Mouse (Mus musculus) neural tube, embryonic 12.5 days (tissue): ENCODE measurements at regions not wholly inside any gene's neighbourhood (a gene's known extent, or its start where the extent isn't known, plus 50 kb on each side); places are given as distances from the start of the nearest gene placed in this dataset.

Experiments used
- ATAC-seq: fragments of 200-750 bp; cut with Nextera tagmentation; 2 replicates; pipeline ENCODE4 v1.8.0; 2017; ENCODE audit warnings: low read depth, mild to moderate bottlenecking, moderate TSS enrichment, moderate library complexity; ENCODE audit not compliant: low FRiP score
- H3K27ac ChIP-seq: fragments of 300-500 bp; sonication (generic); 2 replicates; pipeline ENCODE4 v1.5.1; 2016
- H3K27me3 ChIP-seq: fragments of 300-500 bp; sonication (generic); replicated peaks from 2 replicates; pipeline ENCODE4 v1.6.1; 2016; ENCODE audit warnings: mild to moderate bottlenecking
- H3K36me3 ChIP-seq: fragments of 300-500 bp; sonication (generic); 2 replicates; pipeline ENCODE4 v1.6.1; 2016; ENCODE audit warnings: mild to moderate bottlenecking
- H3K4me1 ChIP-seq: fragments of 300-500 bp; sonication (generic); 2 replicates; pipeline ENCODE4 v1.6.1; 2016
- H3K4me2 ChIP-seq: fragments of 300-500 bp; sonication (generic); replicated peaks from 2 replicates; pipeline ENCODE4 v1.6.1; 2016; ENCODE audit warnings: mild to moderate bottlenecking
- H3K4me3 ChIP-seq: fragments of 300-500 bp; sonication (generic); 2 replicates; pipeline ENCODE4 v1.5.1; 2016
- H3K9ac ChIP-seq: fragments of 300-500 bp; sonication (generic); 2 replicates; pipeline ENCODE4 v1.6.1; 2016; ENCODE audit warnings: mild to moderate bottlenecking
- H3K9me3 ChIP-seq: fragments of 300-500 bp; sonication (generic); 2 replicates; pipeline ENCODE4 v1.6.1; 2016; ENCODE audit warnings: mild to moderate bottlenecking
- WGBS: fragments of 180-500 bp; shearing (Covaris S2); methylation state at CpG from one replicate; pipeline ENCODE4 v1.1.7; 2016; 5-methylcytosine and 5-hydroxymethylcytosine counted together

DNA sequence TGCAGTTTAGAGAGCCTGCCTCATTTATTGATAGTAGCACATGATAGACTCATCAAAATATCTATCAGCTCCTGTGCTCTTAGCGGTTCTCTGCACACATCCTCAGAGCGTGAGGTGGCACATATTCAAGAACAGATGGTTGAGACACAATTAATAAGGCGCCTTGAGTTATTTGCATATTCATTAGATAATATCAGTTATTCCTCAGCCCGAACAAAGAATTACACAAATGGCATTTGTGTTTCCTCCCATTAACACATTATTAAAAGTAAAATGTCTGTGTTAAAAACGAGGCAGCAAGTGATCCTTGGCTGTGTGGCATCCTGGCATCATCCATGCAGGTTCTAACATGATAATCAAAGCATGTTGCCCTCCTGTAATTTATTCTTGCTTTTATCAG is 243.0 kb downstream of the Dcdc2c start:
- Histone ChIP-seq H3K4me1 (no peaks in the 10 kb centered on the region), H3K27me3 (no peaks in the 10 kb centered on the region), H3K9ac (no peak overlapping the region), H3K9me3 (no peaks in the 10 kb centered on the region), H3K4me3 (no peak overlapping the region), H3K36me3 (no peaks in the 10 kb centered on the region), H3K4me2 (no peak overlapping the region), H3K27ac (no peak overlapping the region)
- 71% methylated on average over 5 of the region's 5 CpGs for WGBS
- no peak for ATAC-seq

DNA sequence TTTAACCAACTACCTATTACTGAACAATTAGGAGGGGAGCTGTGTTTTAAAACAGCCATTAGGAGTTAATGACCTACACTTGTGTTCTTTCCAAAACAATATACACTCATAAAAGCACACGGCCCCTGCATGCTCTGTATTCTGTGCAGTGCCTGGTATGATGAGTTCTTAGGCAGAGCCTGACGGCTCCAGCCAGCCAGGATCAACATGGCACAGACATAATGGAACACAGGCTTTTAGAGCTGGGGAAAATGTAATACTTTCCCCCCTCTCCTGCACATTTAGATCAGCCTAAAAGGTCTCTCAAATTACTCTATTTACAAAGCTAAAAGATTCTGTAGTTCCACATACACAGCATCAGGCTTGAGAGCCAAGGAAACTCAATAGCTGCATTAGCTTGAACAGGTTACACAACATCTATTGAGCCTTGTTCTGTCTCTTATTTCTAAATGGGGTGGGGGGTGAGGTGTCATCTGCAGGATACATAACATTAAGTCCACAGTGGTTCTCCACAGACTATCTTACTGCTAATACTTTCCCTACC is 250.1 kb downstream of the Dcdc2c start:
- H3K9ac ChIP-seq, result no peak overlapping the region
- H3K27ac ChIP-seq, result no peak overlapping the region
- H3K9me3 ChIP-seq, result no peaks in the 10 kb centered on the region
- WGBS, result 61% methylated on average over 2 of the region's 2 CpGs
- no peaks in the 10 kb centered on the region for H3K27me3 ChIP-seq
- H3K4me3 ChIP-seq, result no peak overlapping the region
- no peak overlapping the region for H3K4me2 ChIP-seq
- no peak for ATAC-seq
- H3K36me3 ChIP-seq, result no peaks in the 10 kb centered on the region
- H3K4me1 ChIP-seq, result no peaks in the 10 kb centered on the region

DNA sequence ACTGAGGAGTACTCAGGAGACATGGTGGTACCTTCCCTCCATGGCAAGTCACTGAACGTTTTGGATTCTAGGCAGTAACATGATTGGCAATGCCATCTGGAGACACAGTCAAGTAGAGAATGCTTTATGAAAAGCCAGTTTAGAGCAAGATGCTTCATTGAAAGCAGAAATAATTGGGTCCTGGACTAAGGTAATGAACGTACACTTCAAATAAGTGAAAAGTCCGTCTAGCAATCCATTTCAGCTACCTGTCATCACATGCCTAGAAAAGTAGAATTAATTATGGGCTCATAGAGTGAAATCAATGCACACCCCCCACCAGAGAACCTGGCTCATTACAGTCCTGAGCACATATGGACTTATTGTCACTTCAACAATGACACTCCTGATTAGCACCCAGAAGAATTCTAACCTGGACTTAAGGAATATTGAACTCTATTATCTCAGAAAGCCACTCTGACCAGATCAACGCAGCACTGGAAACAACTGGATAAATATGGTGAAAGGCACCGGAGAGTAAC is 263.8 kb downstream of the Dcdc2c start:
- H3K9ac ChIP-seq, result no peak overlapping the region
- no peak overlapping the region for H3K27ac ChIP-seq
- H3K4me1 ChIP-seq, result no peaks in the 10 kb centered on the region
- 84% methylated on average over 5 of the region's 5 CpGs for WGBS
- H3K4me3 ChIP-seq, result no peak overlapping the region
- no peaks in the 10 kb centered on the region for H3K9me3 ChIP-seq
- H3K36me3 ChIP-seq, result no peaks in the 10 kb centered on the region
- H3K27me3 ChIP-seq, result no peaks in the 10 kb centered on the region
- H3K4me2 ChIP-seq, result no peak overlapping the region
- no peak for ATAC-seq

DNA sequence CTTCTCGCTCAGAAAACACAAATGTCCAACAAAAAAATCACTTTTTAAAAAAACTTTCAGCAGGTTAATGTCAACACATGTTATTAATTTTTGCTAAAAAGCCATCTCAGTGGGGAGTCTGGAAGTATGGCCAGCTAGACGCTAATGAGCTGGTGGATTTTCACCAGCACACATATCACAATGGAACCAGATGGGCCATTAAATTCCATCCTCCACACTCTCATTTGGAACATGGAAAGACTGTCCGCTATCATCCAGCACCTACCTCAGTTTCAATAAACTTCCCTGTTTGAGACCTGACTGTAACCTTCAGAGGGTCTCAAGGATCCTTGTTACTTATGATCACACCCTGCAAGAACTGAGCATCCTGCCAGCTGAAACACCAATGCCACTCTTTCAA is 296.7 kb downstream of the Dcdc2c start:
- Histone ChIP-seq H3K9ac (no peak overlapping the region), H3K4me3 (no peak overlapping the region), H3K27me3 (no peaks in the 10 kb centered on the region), H3K4me1 (no peaks in the 10 kb centered on the region), H3K36me3 (no peaks in the 10 kb centered on the region), H3K9me3 (peaks cover 5% of the 10 kb centered on the region; the same call in 1 of the 2 replicates), H3K27ac (no peak overlapping the region), H3K4me2 (no peak overlapping the region)
- WGBS, result 62% methylated on average over 3 of the region's 3 CpGs
- ATAC-seq, result no peak

DNA sequence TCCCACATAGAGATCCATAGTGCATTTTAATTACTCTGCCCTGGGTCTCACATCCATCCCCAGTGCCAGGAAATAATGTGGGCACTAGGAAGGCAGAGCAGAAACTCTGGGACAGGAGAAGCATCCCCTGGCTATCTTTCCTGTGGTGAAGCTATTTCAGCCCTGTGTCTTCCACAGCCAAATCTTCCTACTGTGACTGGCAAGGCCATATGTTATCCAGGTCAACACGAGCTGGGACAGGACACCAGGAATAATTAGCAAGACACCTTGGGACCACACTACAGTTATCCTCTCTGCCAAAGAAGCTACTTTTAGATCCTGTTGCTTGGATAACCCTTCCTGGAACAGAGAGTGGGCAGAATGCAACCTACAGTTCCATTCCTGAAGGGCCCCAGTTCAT is 301.7 kb downstream of the Dcdc2c start:
- ATAC-seq, result no peak
- Histone ChIP-seq H3K9ac (no peak overlapping the region), H3K36me3 (no peaks in the 10 kb centered on the region), H3K4me1 (no peaks in the 10 kb centered on the region), H3K4me3 (no peak overlapping the region), H3K27ac (no peak overlapping the region), H3K4me2 (no peak overlapping the region), H3K27me3 (no peaks in the 10 kb centered on the region), H3K9me3 (no peaks in the 10 kb centered on the region)
- 66% methylated on average over 1 of the region's 1 CpGs for WGBS

DNA sequence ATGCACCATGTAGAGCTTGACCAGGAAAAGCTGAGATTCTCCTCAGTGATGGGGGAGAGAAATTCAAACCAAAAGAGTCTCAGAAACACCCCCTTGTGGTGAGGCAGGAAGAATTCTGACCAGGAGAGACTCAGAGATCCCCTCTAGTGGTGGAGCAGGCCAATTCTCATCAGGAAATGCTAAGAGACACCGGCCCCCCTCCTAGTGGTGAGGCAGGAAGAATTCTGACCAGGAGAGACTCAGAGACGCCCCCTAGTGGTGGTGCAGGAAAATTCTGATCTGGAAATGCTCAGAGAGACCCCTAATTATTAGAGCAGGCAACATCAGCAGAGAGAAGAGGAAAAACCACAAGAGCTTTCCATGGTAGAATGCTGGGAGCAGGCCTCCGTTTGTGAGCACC is 303.4 kb downstream of the Dcdc2c start:
- Histone ChIP-seq H3K4me2 (no peak overlapping the region), H3K9me3 (no peaks in the 10 kb centered on the region), H3K36me3 (no peaks in the 10 kb centered on the region), H3K27ac (no peak overlapping the region), H3K9ac (no peak overlapping the region), H3K4me1 (no peaks in the 10 kb centered on the region), H3K27me3 (no peaks in the 10 kb centered on the region), H3K4me3 (no peak overlapping the region)
- no peak for ATAC-seq
- WGBS, result 56% methylated on average over 3 of the region's 3 CpGs

DNA sequence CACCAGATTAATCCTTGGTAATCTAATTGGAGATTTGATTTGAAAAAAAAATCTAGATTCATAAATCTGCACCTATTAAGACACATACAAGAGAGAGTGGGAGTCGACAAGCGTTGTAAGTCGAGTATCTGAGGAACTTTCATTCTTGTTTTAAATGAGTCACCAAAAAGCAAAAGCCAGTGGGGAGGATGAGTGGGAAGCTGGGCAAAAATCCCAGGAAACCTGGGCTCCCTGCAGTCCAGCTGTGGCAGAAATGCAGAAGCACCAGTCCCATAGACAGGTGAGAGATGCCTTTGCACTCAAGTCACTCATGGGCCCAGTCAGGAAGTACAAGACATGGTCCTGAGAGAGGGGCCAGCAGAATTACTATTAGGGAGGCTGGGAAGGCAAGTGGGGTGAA is 303.9 kb downstream of the Dcdc2c start:
- H3K27me3 ChIP-seq, result no peaks in the 10 kb centered on the region
- H3K27ac ChIP-seq, result no peak overlapping the region
- no peak overlapping the region for H3K9ac ChIP-seq
- no peaks in the 10 kb centered on the region for H3K36me3 ChIP-seq
- H3K4me1 ChIP-seq, result no peaks in the 10 kb centered on the region
- ATAC-seq, result no peak
- H3K9me3 ChIP-seq, result no peaks in the 10 kb centered on the region
- 86% methylated on average over 3 of the region's 3 CpGs for WGBS
- H3K4me2 ChIP-seq, result no peak overlapping the region
- H3K4me3 ChIP-seq, result no peak overlapping the region

DNA sequence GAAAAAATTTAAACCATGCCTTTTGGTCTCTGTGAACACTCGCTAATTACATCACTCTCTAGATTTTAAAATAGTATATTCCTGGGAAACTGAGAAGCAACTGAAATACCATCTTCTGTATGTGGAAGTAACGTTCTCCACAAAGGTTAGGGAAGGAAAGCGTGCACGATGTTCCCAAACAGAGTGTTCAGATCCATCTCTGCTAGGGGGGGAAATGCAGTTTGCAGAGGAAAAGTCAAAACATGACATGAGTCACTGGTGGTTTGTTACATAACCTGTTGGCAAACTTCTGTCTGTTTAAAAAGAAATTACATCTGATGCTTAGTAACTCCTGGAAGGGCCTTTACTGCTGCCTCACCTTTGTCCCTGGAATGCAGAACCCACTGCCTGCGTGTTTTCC is 314.2 kb downstream of the Dcdc2c start:
- no peak overlapping the region for H3K9ac ChIP-seq
- H3K27ac ChIP-seq, result no peak overlapping the region
- no peaks in the 10 kb centered on the region for H3K36me3 ChIP-seq
- no peak for ATAC-seq
- WGBS, result 87% methylated on average over 5 of the region's 5 CpGs
- H3K4me3 ChIP-seq, result no peak overlapping the region
- H3K27me3 ChIP-seq, result no peaks in the 10 kb centered on the region
- H3K9me3 ChIP-seq, result no peaks in the 10 kb centered on the region
- H3K4me2 ChIP-seq, result no peak overlapping the region
- no peaks in the 10 kb centered on the region for H3K4me1 ChIP-seq

DNA sequence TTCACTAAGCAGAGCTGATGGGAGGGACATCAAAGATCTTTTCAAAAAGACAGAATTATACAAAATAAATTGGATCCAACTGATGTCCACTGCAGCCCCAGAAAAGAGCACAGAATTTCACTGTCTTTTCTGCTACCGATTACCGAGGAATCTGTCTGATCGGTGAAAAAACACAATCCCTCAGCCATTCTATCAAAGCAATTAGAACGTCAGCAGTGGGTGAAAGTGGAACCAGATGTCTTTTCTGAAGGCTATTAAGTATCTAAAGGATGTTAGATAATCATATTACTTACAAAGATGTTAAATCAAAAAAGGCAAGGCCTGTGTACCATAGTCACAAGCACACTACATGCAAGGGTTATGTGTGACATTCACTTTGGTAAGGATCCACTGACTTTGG is 315.2 kb downstream of the Dcdc2c start:
- Histone ChIP-seq H3K9me3 (no peaks in the 10 kb centered on the region), H3K36me3 (no peaks in the 10 kb centered on the region), H3K27ac (no peak overlapping the region), H3K9ac (no peak overlapping the region), H3K27me3 (no peaks in the 10 kb centered on the region), H3K4me3 (no peak overlapping the region), H3K4me1 (no peaks in the 10 kb centered on the region), H3K4me2 (no peak overlapping the region)
- ATAC-seq, result no peak
- 75% methylated on average over 4 of the region's 4 CpGs for WGBS

DNA sequence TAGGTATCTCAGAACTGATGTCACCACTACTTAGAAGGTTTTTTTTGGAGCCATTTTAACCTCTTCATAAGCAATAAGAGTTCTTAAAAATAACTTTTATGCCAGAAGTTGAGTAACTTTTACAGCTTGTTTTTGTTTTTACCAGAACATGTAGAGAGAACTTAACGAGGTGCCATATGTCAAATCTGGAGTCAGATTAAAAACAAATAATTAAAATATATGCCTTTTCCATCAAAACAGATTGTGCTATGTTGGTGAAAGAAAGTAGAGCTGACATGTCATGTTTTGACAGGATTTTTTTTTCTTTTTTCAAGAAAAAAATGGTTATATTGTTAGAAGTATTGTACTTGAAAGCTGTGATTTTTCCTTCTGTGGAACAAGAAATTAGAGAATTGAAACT is 349.4 kb downstream of the Dcdc2c start:
- H3K4me1 ChIP-seq, result no peaks in the 10 kb centered on the region
- no peaks in the 10 kb centered on the region for H3K27me3 ChIP-seq
- no peaks in the 10 kb centered on the region for H3K36me3 ChIP-seq
- H3K4me3 ChIP-seq, result no peak overlapping the region
- no peak overlapping the region for H3K4me2 ChIP-seq
- ATAC-seq, result no peak
- H3K9ac ChIP-seq, result no peak overlapping the region
- H3K27ac ChIP-seq, result no peak overlapping the region
- H3K9me3 ChIP-seq, result no peaks in the 10 kb centered on the region
- WGBS, result 86% methylated on average over 1 of the region's 1 CpGs

DNA sequence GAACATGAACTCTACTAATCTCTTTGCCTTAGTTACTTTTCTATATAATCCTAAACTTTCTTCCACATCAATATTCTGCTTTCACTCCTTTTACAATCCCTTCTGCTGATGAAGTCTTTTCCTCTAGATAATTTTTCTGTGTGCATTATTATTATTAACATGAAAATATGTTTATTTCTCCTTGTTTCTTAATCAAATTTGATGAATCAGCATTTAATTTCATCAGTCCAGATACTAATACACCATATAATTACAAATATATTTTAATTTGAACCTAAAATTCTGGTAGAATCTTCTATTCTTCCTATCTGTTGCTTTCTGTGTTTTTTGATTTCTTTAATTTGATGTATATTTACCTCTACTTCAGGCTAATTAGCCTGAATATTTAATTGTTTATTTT is 365.5 kb downstream of the Dcdc2c start:
- ATAC-seq, result no peak
- no peak overlapping the region for H3K27ac ChIP-seq
- peaks cover 14% of the 10 kb centered on the region for H3K9me3 ChIP-seq
- no peaks in the 10 kb centered on the region for H3K36me3 ChIP-seq
- no peak overlapping the region for H3K4me2 ChIP-seq
- no peak overlapping the region for H3K4me3 ChIP-seq
- no peak overlapping the region for H3K9ac ChIP-seq
- H3K4me1 ChIP-seq, result no peaks in the 10 kb centered on the region
- H3K27me3 ChIP-seq, result no peaks in the 10 kb centered on the region

DNA sequence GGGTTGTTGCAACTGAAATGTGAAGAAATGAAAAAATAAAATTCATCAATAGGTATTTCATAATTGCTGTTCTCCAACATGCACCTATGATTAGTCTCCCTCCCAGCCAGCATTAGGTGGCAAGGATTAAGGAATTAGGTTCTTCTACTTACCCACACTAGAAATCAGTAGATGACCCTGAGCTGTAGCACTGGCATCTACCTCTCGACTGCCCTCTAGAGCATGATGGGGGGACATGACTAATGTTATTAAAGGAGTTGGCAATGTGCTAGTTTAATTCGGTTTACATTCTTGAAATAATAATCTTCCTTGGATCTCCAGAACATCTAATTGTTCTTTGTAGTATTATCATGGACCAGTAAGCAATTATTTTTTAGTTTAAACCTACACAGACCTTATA is 370.9 kb downstream of the Dcdc2c start:
- H3K27me3 ChIP-seq, result no peaks in the 10 kb centered on the region
- ATAC-seq, result no peak
- H3K9ac ChIP-seq, result no peak overlapping the region
- no peak overlapping the region for H3K27ac ChIP-seq
- H3K4me2 ChIP-seq, result no peak overlapping the region
- 76% methylated on average over 2 of the region's 2 CpGs for WGBS
- no peaks in the 10 kb centered on the region for H3K9me3 ChIP-seq
- H3K4me3 ChIP-seq, result no peak overlapping the region
- H3K36me3 ChIP-seq, result no peaks in the 10 kb centered on the region
- no peaks in the 10 kb centered on the region for H3K4me1 ChIP-seq

DNA sequence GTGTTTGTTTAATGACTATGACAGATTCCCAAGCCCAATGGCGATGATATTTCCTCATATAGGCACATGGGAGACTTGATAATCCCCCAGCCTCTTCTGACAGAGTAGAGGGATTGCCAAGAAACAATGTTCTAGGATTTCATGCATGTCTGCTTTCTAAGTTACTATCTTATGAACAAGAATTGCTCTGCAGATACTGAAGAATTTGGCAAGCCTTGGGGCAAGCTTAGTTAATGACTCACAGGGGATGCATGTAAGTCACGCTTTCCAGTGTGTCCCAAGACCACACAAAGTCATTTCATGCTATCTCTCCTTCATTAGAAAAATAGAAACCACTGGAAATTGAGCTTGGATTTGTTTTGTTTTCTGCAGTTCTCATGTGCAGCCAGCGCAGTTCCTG is 376.2 kb downstream of the Dcdc2c start:
- H3K4me2 ChIP-seq, result no peak overlapping the region
- H3K27me3 ChIP-seq, result no peaks in the 10 kb centered on the region
- WGBS, result 69% methylated on average over 3 of the region's 3 CpGs
- no peaks in the 10 kb centered on the region for H3K4me1 ChIP-seq
- no peak overlapping the region for H3K27ac ChIP-seq
- H3K9me3 ChIP-seq, result no peaks in the 10 kb centered on the region
- no peaks in the 10 kb centered on the region for H3K36me3 ChIP-seq
- H3K4me3 ChIP-seq, result no peak overlapping the region
- ATAC-seq, result no peak
- no peak overlapping the region for H3K9ac ChIP-seq
